Mouse (Mus musculus): ENCODE data around the gene Ap1ar.

GRCm38 (mm10) chr3:127837154-127837865, at the start of gene Ap1ar:
- TF ChIP-seq CTCF (IDR thresholded peaks at IDR 0.05; ENCODE audit: borderline replicate concordance, control insufficient read depth, extremely low read depth, insufficient read depth, low read length, poor library complexity), result peak; percentile 63; the same call in 1 of the 2 replicates
- TF ChIP-seq POLR2A (IDR thresholded peaks at IDR 0.05; ENCODE audit: control insufficient read depth, extremely low read depth, insufficient read depth, low read length, poor library complexity), result peak; percentile 91

All from thymus, adult 2 months (tissue).